Mouse (Mus musculus) layer of hippocampus, adult 11-12 months (tissue): ENCODE results near the gene Megf11.

ENCODE experiments used
- DNase-seq: peaks from one replicate; pipeline ENCODE4 v3.0.0; 2022; ENCODE audit warnings: low spot score

Gene Megf11

DNA sequence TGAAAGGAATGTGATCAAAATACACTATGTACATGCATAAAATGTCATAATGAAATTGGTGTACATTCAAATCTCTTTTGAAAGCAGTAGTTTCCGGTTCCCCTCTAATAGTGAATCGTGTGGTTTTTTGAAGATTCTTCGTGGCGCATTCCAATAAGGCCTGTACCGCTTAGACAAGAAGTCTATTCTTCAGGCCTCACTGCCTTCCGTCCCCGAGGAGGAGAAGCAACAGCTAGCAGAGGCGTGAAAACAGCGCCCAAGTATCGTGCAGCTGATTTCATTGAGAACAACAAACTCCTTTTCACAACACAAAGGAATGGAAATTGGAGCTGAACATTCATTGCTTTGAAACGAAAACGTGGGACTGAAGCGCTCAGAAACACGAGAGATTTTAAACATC is 372.6 kb downstream of the Megf11 start:
- no peak for DNase-seq
